ENCODE assay signal across 15 mouse cellular contexts in the genomic region with DNA sequence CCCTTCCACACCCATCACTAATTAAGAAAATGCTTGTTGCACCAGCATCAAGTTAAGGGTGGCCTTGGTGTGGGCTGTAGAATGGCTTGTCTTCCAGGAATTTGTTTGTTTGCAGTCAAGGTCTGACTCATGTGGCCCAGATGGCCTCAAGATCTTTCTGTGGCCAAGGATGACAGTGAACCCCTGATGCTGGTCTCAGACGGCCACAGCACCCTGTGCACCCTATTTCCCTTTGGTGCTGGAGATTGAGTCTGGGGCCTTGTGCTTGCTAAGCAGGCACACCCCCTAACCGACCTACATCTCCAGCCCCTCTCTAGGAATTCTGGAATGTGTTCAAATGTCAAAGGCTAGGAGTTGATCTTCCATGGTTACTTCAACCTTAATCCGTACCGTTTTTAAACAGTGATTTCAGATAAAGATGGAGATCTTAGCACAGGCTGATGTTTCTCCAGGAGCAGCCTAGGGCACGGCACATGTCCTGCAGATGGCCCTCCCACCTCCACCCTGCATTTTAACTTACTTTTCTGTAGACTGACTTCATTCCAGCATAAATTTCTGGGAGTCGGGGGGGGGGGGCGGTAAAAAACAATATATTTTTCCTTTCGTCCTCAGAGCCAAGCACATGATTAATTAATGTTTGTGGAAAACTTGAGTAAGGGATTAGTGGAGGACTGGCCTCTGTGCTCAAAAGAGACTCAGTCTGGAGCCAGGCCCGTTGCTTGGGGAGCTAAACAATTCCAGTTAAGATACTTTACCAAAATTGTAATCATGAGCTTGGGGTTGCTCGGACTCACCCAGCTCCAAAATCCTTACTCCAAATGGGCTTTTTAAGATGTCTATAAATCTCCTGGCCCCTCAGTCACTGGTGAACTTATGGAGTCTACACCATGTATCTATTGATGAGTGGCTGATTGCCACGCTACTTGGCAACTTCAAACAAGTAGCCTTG.
DNase-seq lines count a peak whose midpoint lies in the region; ATAC-seq lines count a peak whose summit lies in the region.
"Had no signal": no experiment of that assay in that cellular context is flagged by ENCODE, and none has a peak within 500 bp of the region (broad histone marks: within the 10 kb centered on the region; RNA-seq: fewer than 3 reads in every experiment).

No protein-coding gene starts in this region.

- H3K9me3 ChIP-seq in stomach, embryonic 16.5 days (replicated peaks; ENCODE audit: control insufficient read depth, low read length): no peaks in the 10 kb centered on the region
- H3K9me3 ChIP-seq: limb, embryonic 12.5 days; neural tube, embryonic 15.5 days had no signal

- peak overlapping the region; percentile 59 for H3K27ac ChIP-seq in stomach, embryonic 16.5 days (ENCODE audit: low read length)
- H3K27ac ChIP-seq: limb, embryonic 12.5 days; neural tube, embryonic 15.5 days had no signal

- no peaks in the 10 kb centered on the region; the same call in 1 of the 2 replicates for H3K27me3 ChIP-seq in stomach, embryonic 16.5 days (ENCODE audit: control insufficient read depth, insufficient read depth, low read length)
- H3K27me3 ChIP-seq: limb, embryonic 12.5 days; megakaryocyte, embryonic 14.5 days; neural tube, embryonic 15.5 days had no signal

- H3K4me3 ChIP-seq in stomach, embryonic 16.5 days (replicated peaks; ENCODE audit: low read length): no peak overlapping the region
- H3K4me3 ChIP-seq: limb, embryonic 12.5 days; megakaryocyte, embryonic 14.5 days; neural tube, embryonic 15.5 days had no signal

- no peak overlapping the region for H3K9ac ChIP-seq in stomach, embryonic 16.5 days (ENCODE audit: low read length)
- H3K9ac ChIP-seq: forebrain, postnatal 0 days; limb, embryonic 12.5 days; lung, embryonic 14.5 days; neural tube, embryonic 15.5 days had no signal

- intact Hi-C loops in heart, postnatal 25 days (cut with DNase I): no loop called here
- intact Hi-C loops in gastrocnemius, postnatal 14 days (cut with DNase I; ENCODE audit: low total_unique reads): no loop called here

- no peaks in the 10 kb centered on the region for H3K36me3 ChIP-seq in stomach, embryonic 16.5 days (ENCODE audit: control insufficient read depth, insufficient read depth, low read length)
- H3K36me3 ChIP-seq: limb, embryonic 12.5 days; neural tube, embryonic 15.5 days had no signal

- 55% methylated on average over 11 of the region's 11 CpGs for WGBS in stomach, embryonic 16.5 days

- no peak overlapping the region for H3K4me2 ChIP-seq in stomach, embryonic 16.5 days (ENCODE audit: low read depth, low read length)
- H3K4me2 ChIP-seq: limb, embryonic 12.5 days; lung, embryonic 14.5 days; neural tube, embryonic 15.5 days had no signal

- ATAC-seq in stomach, embryonic 16.5 days (ENCODE audit: insufficient read depth, low FRiP score): peak; percentile 80
- ATAC-seq in megakaryocyte, adult 5-6 weeks (ENCODE audit: poor library complexity, severe bottlenecking): no peak
- ATAC-seq: forebrain, postnatal 0 days had no signal

- 0 out of 2 replicates have a peak, but pooled peaks cover 2% of the 10 kb centered on the region for H3K4me1 ChIP-seq in stomach, embryonic 16.5 days (ENCODE audit: control insufficient read depth, insufficient read depth, low read length)
- H3K4me1 ChIP-seq: limb, embryonic 12.5 days; neural tube, embryonic 15.5 days had no signal

- DNase-seq in heart, adult 11 months: peak; percentile 82
- DNase-seq in heart, postnatal 25 days (ENCODE audit: low spot score): no peak
- DNase-seq in kidney, postnatal 4 days: peak; percentile 31 to 61
- no peak for DNase-seq in kidney, postnatal 14 days
- peak; percentile 68 for DNase-seq in gastrocnemius, postnatal 14 days
- DNase-seq in lung, adult 18-20 months: no peak
- DNase-seq: cerebellum, adult 8-10 months; forebrain, postnatal 0 days; lung, embryonic 14.5 days; retina, postnatal 1 day had no signal

Comparison
In these comparisons a context has a peak if more than half of its experiments do, and no peak if none do; other contexts are left out.
1. DNase-seq: peak in heart, adult 11 months (single experiment), kidney, postnatal 4 days (2 of 2) and gastrocnemius, postnatal 14 days (single experiment); none in heart, postnatal 25 days (single experiment), kidney, postnatal 14 days (single experiment) and lung, adult 18-20 months (0 of 2).